In the genomic region with DNA sequence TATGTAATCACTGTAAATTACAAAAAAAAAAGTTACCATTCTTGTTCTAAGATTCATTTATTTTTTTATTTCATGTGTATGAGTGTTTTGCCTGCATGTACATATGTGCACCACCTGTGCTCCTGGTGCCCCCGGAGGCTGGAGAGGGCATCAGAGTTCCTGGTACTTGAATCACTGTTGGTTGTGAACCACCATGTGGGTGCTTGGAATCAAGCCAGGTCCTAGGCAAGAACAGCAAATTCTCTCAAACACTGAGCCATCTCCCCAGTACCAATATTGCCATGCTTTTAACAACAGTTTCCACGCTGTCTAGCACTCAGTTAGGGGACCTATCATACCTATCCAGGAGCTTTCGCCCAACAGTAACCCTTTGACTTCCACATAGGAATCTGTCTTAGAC, we compare ENCODE assay signal across 8 mouse cellular contexts.
"Had no signal": no experiment of that assay in that cellular context is flagged by ENCODE, and none has a peak within 500 bp of the region (broad histone marks: within the 10 kb centered on the region; RNA-seq: fewer than 3 reads in every experiment).

No protein-coding gene starts in this region.

- DNase-seq: kidney, adult 9 months; kidney, postnatal 4 days; lung, adult 2 months; lung, postnatal 36 days; right cerebral cortex, postnatal 14 days; thymus, adult 2 months; thymus, postnatal 25 days had no signal

- ATAC-seq: lung, postnatal 0 days had no signal
